Mouse (Mus musculus): ENCODE measurements around the gene Ier2.

GRCm38 (mm10) chr8:84664566-84665384, 2.1 kb upstream of the Ier2 start:
- TF ChIP-seq CTCF (IDR thresholded peaks at IDR 0.05; ENCODE audit: borderline replicate concordance, extremely low read depth, insufficient read depth, insufficient read length) (peak; percentile 43; the same call in 1 of the 2 replicates), POLR2A (IDR thresholded peaks at IDR 0.05; ENCODE audit: borderline replicate concordance, extremely low read depth, insufficient read depth, insufficient read length, poor library complexity, severe bottlenecking) (peak; percentile 15; the same call in 1 of the 2 replicates)
